In the genomic region with DNA sequence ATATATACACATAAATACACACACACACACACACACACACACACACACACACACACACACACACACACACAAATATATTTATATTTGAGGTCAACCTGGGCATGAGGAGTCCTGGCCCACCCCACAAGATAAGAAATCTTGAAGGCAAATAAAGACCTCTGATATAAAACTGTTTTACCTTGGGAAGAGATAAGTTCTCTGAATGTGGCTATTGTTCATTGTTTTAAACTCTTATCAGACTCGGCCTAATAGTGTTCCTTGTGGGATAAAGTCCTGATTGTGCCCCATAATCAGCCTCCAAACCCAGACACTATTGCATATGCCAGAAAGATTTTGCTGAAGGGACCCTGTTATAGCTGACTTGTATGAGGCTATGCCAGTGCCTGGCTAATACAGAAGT, we compare ENCODE assay signal across 19 mouse cellular contexts. TPM values are rescaled to one million over a fixed set of nuclear protein-coding genes. Genes with fewer than 3 reads are reported as not detected.
"Had no signal": no experiment of that assay in that cellular context is flagged by ENCODE, and none has a peak within 500 bp of the region (broad histone marks: within the 10 kb centered on the region; RNA-seq: fewer than 3 reads in every experiment).

No protein-coding gene starts in this region.

RNA-seq across cellular contexts. Expression of a gene that starts 3.2 kb away (rescaled TPM):
- polyA plus RNA-seq: cerebellum, adult 2 months; cortical plate, adult 2 months; embryonic facial prominence, embryonic 10.5 days; embryonic facial prominence, embryonic 11.5 days; embryonic facial prominence, embryonic 12.5 days; embryonic facial prominence, embryonic 13.5 days; embryonic facial prominence, embryonic 14.5 days; embryonic facial prominence, embryonic 15.5 days; erythroblast, embryonic 14.5 days; forebrain, embryonic 10.5 days; forebrain, embryonic 11.5 days; forebrain, embryonic 12.5 days; forebrain, embryonic 13.5 days; forebrain, embryonic 14.5 days; forebrain, embryonic 15.5 days; forebrain, embryonic 16.5 days; forebrain, postnatal 0 days; frontal cortex, adult 2 months; gonadal fat pad, adult 2 months had no signal

RNA-seq across cellular contexts. Expression of a gene that starts 6.5 kb away (rescaled TPM):
- polyA plus RNA-seq: cerebellum, adult 2 months; cortical plate, adult 2 months; embryonic facial prominence, embryonic 10.5 days; embryonic facial prominence, embryonic 11.5 days; embryonic facial prominence, embryonic 12.5 days; embryonic facial prominence, embryonic 13.5 days; embryonic facial prominence, embryonic 14.5 days; embryonic facial prominence, embryonic 15.5 days; erythroblast, embryonic 14.5 days; forebrain, embryonic 10.5 days; forebrain, embryonic 11.5 days; forebrain, embryonic 12.5 days; forebrain, embryonic 13.5 days; forebrain, embryonic 14.5 days; forebrain, embryonic 15.5 days; forebrain, embryonic 16.5 days; forebrain, postnatal 0 days; frontal cortex, adult 2 months; gonadal fat pad, adult 2 months had no signal

RNA-seq across cellular contexts. Expression of a gene that starts 45.6 kb away (rescaled TPM):
- polyA plus RNA-seq: embryonic facial prominence, embryonic 10.5 days; embryonic facial prominence, embryonic 11.5 days; embryonic facial prominence, embryonic 12.5 days; embryonic facial prominence, embryonic 13.5 days; embryonic facial prominence, embryonic 14.5 days; embryonic facial prominence, embryonic 15.5 days; erythroblast, embryonic 14.5 days; forebrain, embryonic 10.5 days; forebrain, embryonic 11.5 days; forebrain, embryonic 12.5 days; forebrain, embryonic 13.5 days; forebrain, embryonic 14.5 days; forebrain, embryonic 15.5 days; forebrain, embryonic 16.5 days; forebrain, postnatal 0 days had no signal
